In the genomic region with DNA sequence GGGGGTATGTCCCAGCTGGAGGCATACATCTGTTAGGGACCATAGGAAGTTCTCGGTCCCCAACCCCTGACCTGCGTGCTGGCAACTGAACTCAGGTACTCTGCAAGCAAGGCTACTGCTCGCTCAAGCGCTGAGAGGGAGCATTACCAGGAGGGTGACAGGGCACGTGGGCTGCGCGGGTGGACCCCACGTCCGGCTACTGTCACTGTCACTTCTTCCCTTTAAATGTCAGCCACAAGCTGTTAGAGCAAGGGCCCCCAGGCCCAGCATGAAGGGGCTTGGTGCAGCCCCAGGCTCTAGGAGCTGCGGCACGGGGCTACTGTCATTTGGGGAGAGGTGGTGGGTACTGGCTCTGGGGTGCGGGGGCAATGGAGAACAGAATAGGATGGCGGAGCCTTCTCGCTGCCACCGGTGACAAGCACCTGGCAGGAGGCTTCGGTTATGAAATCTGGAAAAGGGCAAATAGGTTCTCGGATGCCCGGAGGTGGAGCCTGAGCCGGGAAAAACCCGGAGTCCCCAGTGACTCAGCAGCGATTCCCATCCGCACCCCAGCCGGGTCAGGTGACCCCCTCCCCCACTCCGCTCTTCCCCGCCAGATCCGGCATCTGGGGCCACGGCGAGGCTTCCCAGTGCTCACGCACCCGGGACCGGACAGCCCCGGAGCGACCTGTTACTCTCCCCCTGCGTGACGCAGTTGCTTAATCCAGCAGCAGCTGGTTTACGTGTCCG, we compare ENCODE assay signal across 8 mouse cellular contexts. TPM values are rescaled to one million over a fixed set of nuclear protein-coding genes. Genes with fewer than 3 reads are reported as not detected.
DNase-seq lines count a peak whose midpoint lies in the region; ATAC-seq lines count a peak whose summit lies in the region.

No protein-coding gene starts in this region.

- no peaks in the 10 kb centered on the region for H3K9me3 ChIP-seq in forebrain, embryonic 16.5 days (ENCODE audit: control insufficient read depth, low read length)
- no peaks in the 10 kb centered on the region for H3K9me3 ChIP-seq in intestine, embryonic 16.5 days (ENCODE audit: control insufficient read depth, low read length)
- no peaks in the 10 kb centered on the region for H3K9me3 ChIP-seq in lung, embryonic 15.5 days
- no peaks in the 10 kb centered on the region for H3K9me3 ChIP-seq in stomach, embryonic 15.5 days

- peak; percentile 47 for DNase-seq in kidney, adult 18-20 months
- DNase-seq in kidney, adult 8-10 months: no peak
- peak; percentile 79 for DNase-seq in adrenal gland, adult 2 months
- DNase-seq in embryo, embryonic 10.5 days (ENCODE audit: low spot score): no peak

- H3K4me2 ChIP-seq in forebrain, embryonic 16.5 days (ENCODE audit: low read length): peak overlapping the region; percentile 28; the same call in 1 of the 2 replicates
- peak overlapping the region; percentile 79 for H3K4me2 ChIP-seq in intestine, embryonic 16.5 days (ENCODE audit: low read depth, low read length)
- peak overlapping the region; percentile 73 for H3K4me2 ChIP-seq in lung, embryonic 15.5 days
- H3K4me2 ChIP-seq in stomach, embryonic 15.5 days: peak overlapping the region; percentile 58

- peaks cover 24% of the 10 kb centered on the region for H3K27me3 ChIP-seq in forebrain, embryonic 16.5 days (replicated peaks; ENCODE audit: control insufficient read depth, insufficient read depth, low read length)
- 0 out of 2 replicates have a peak, but pooled peaks cover 4% of the 10 kb centered on the region for H3K27me3 ChIP-seq in intestine, embryonic 16.5 days (replicated peaks; ENCODE audit: control insufficient read depth, insufficient read depth, low read length)
- peaks cover 41% of the 10 kb centered on the region for H3K27me3 ChIP-seq in lung, embryonic 15.5 days
- H3K27me3 ChIP-seq in stomach, embryonic 15.5 days (replicated peaks): peaks cover 22% of the 10 kb centered on the region

- H3K4me3 ChIP-seq in forebrain, embryonic 16.5 days (replicated peaks; ENCODE audit: low read length): peak overlapping the region; percentile 8; the same call in 1 of the 2 replicates
- peak overlapping the region; percentile 44 for H3K4me3 ChIP-seq in intestine, embryonic 16.5 days (ENCODE audit: low read length)
- H3K4me3 ChIP-seq in lung, embryonic 15.5 days: peak overlapping the region; percentile 42
- peak overlapping the region; percentile 30 for H3K4me3 ChIP-seq in stomach, embryonic 15.5 days (replicated peaks)

- H3K4me1 ChIP-seq in forebrain, embryonic 16.5 days (replicated peaks; ENCODE audit: control insufficient read depth, insufficient read depth, low read length): peaks cover 6% of the 10 kb centered on the region; the same call in 1 of the 2 replicates
- H3K4me1 ChIP-seq in intestine, embryonic 16.5 days (ENCODE audit: control insufficient read depth, insufficient read depth, low read length): peaks cover 27% of the 10 kb centered on the region
- peaks cover 20% of the 10 kb centered on the region for H3K4me1 ChIP-seq in lung, embryonic 15.5 days
- H3K4me1 ChIP-seq in stomach, embryonic 15.5 days: peaks cover 16% of the 10 kb centered on the region

- WGBS in forebrain, embryonic 16.5 days: 7% methylated on average over 37 of the region's 37 CpGs
- 10% methylated on average over 37 of the region's 37 CpGs for WGBS in intestine, embryonic 16.5 days
- 7% methylated on average over 37 of the region's 37 CpGs for WGBS in lung, embryonic 15.5 days
- 7% methylated on average over 37 of the region's 37 CpGs for WGBS in stomach, embryonic 15.5 days

- no peak for ATAC-seq in forebrain, embryonic 16.5 days
- peak; percentile 18 for ATAC-seq in intestine, embryonic 16.5 days
- no peak; the same call in 1 of the 2 replicates for ATAC-seq in lung, embryonic 15.5 days (ENCODE audit: borderline replicate concordance, extremely low read depth, low FRiP score, low TSS enrichment)
- peak; percentile 16; the same call in 1 of the 2 replicates for ATAC-seq in stomach, embryonic 15.5 days (ENCODE audit: insufficient read depth, low FRiP score, low read depth)

- H3K27ac ChIP-seq in forebrain, embryonic 16.5 days (ENCODE audit: low read length): no peak overlapping the region
- no peak overlapping the region for H3K27ac ChIP-seq in intestine, embryonic 16.5 days (ENCODE audit: low read length)
- H3K27ac ChIP-seq in lung, embryonic 15.5 days: no peak overlapping the region
- H3K27ac ChIP-seq in stomach, embryonic 15.5 days: peak overlapping the region; percentile 46; the same call in 1 of the 2 replicates

- H3K9ac ChIP-seq in forebrain, embryonic 16.5 days (replicated peaks; ENCODE audit: low read depth, low read length): peak overlapping the region; percentile 32; the same call in 1 of the 2 replicates
- peak overlapping the region; percentile 67 for H3K9ac ChIP-seq in intestine, embryonic 16.5 days (ENCODE audit: low read depth, low read length)
- peak overlapping the region; percentile 20 for H3K9ac ChIP-seq in lung, embryonic 15.5 days
- peak overlapping the region; percentile 32; the same call in 1 of the 2 replicates for H3K9ac ChIP-seq in stomach, embryonic 15.5 days

- H3K36me3 ChIP-seq in forebrain, embryonic 16.5 days (ENCODE audit: control insufficient read depth, insufficient read depth): no peaks in the 10 kb centered on the region
- H3K36me3 ChIP-seq in intestine, embryonic 16.5 days (ENCODE audit: control insufficient read depth, insufficient read depth, low read length): no peaks in the 10 kb centered on the region
- no peaks in the 10 kb centered on the region for H3K36me3 ChIP-seq in lung, embryonic 15.5 days
- no peaks in the 10 kb centered on the region for H3K36me3 ChIP-seq in stomach, embryonic 15.5 days

RNA-seq across cellular contexts. Expression of a gene that starts 29.3 kb away (rescaled TPM):
- 1 to 10 TPM; 5.4 to 9.2 TPM for total RNA-seq in adrenal gland, adult 2 months (2021)
- polyA plus RNA-seq in adrenal gland, adult 2 months (2012; rRNA removed): 8.5 and 8.6 TPM in 2 replicates
- polyA plus RNA-seq in forebrain, embryonic 16.5 days (2015; fragmentation: Nextera tagmentation; extraction: Ambion mirVana): 41.0 and 47.4 TPM in 2 replicates
- polyA plus RNA-seq in intestine, embryonic 16.5 days (2015; fragmentation: Nextera tagmentation; extraction: Ambion mirVana): 3.6 and 4.0 TPM in 2 replicates
- polyA plus RNA-seq in lung, embryonic 15.5 days (2015; fragmentation: Nextera tagmentation; extraction: Ambion mirVana): 5.3 and 6.6 TPM in 2 replicates
- polyA plus RNA-seq in stomach, embryonic 15.5 days (2015; fragmentation: Nextera tagmentation; extraction: Ambion mirVana): 4.8 and 4.9 TPM in 2 replicates

RNA-seq across cellular contexts. Expression of a gene that starts 40.1 kb away (rescaled TPM):
- 1 to 10 TPM; 1.4 to 3.6 TPM for total RNA-seq in adrenal gland, adult 2 months (2021)
- polyA plus RNA-seq in adrenal gland, adult 2 months (2012; rRNA removed): 2.1 and 2.4 TPM in 2 replicates
- polyA plus RNA-seq in forebrain, embryonic 16.5 days (2015; fragmentation: Nextera tagmentation; extraction: Ambion mirVana): 37.6 and 45.4 TPM in 2 replicates
- polyA plus RNA-seq in intestine, embryonic 16.5 days (2015; fragmentation: Nextera tagmentation; extraction: Ambion mirVana): 0.61 and 0.92 TPM in 2 replicates
- 0.11 and 0.30 TPM in 2 replicates for polyA plus RNA-seq in lung, embryonic 15.5 days (2015; fragmentation: Nextera tagmentation; extraction: Ambion mirVana)
- 0.73 and 1.1 TPM in 2 replicates for polyA plus RNA-seq in stomach, embryonic 15.5 days (2015; fragmentation: Nextera tagmentation; extraction: Ambion mirVana)

RNA-seq across cellular contexts. Expression of a gene that starts 51.8 kb away (rescaled TPM):
- 10 to 100 TPM; 50.9 to 53.0 TPM for total RNA-seq in adrenal gland, adult 2 months (2021)
- polyA plus RNA-seq in adrenal gland, adult 2 months (2012; rRNA removed): 121 and 154 TPM in 2 replicates
- polyA plus RNA-seq in forebrain, embryonic 16.5 days (2015; fragmentation: Nextera tagmentation; extraction: Ambion mirVana): 48.1 and 54.0 TPM in 2 replicates
- polyA plus RNA-seq in intestine, embryonic 16.5 days (2015; fragmentation: Nextera tagmentation; extraction: Ambion mirVana): 18.1 and 18.9 TPM in 2 replicates
- 17.2 and 20.5 TPM in 2 replicates for polyA plus RNA-seq in lung, embryonic 15.5 days (2015; fragmentation: Nextera tagmentation; extraction: Ambion mirVana)
- 17.7 and 17.9 TPM in 2 replicates for polyA plus RNA-seq in stomach, embryonic 15.5 days (2015; fragmentation: Nextera tagmentation; extraction: Ambion mirVana)

RNA-seq across cellular contexts. Expression of a gene that starts 55.5 kb away (rescaled TPM):
- total RNA-seq in adrenal gland, adult 2 months (2021): 10 to 100 TPM; 25.6 to 84.9 TPM
- 37.6 and 50.8 TPM in 2 replicates for polyA plus RNA-seq in adrenal gland, adult 2 months (2012; rRNA removed)
- polyA plus RNA-seq in forebrain, embryonic 16.5 days (2015; fragmentation: Nextera tagmentation; extraction: Ambion mirVana): 5.8 and 7.0 TPM in 2 replicates
- polyA plus RNA-seq in intestine, embryonic 16.5 days (2015; fragmentation: Nextera tagmentation; extraction: Ambion mirVana): 26.5 and 29.1 TPM in 2 replicates
- 42.7 and 42.9 TPM in 2 replicates for polyA plus RNA-seq in lung, embryonic 15.5 days (2015; fragmentation: Nextera tagmentation; extraction: Ambion mirVana)
- 33.6 TPM in 2 replicates for polyA plus RNA-seq in stomach, embryonic 15.5 days (2015; fragmentation: Nextera tagmentation; extraction: Ambion mirVana)

Comparison
In these comparisons a context has a peak if more than half of its experiments do, and no peak if none do; other contexts are left out.
1. DNase-seq: peak in kidney, adult 18-20 months (single experiment) and adrenal gland, adult 2 months (single experiment); none in kidney, adult 8-10 months (0 of 2) and embryo, embryonic 10.5 days (single experiment).
2. ATAC-seq: peak in intestine, embryonic 16.5 days (single experiment) and stomach, embryonic 15.5 days (single experiment); none in forebrain, embryonic 16.5 days (single experiment) and lung, embryonic 15.5 days (single experiment).
3. H3K4me2 ChIP-seq: peak in every context shown above with its lines; median percentile 79 in intestine, embryonic 16.5 days; 73 in lung, embryonic 15.5 days; 58 in stomach, embryonic 15.5 days; 28 in forebrain, embryonic 16.5 days.
4. RNA of a gene that starts 40.1 kb away (polyA plus RNA-seq): 37.6 to 45.4 TPM in forebrain, embryonic 16.5 days; 2.1 to 2.4 TPM in adrenal gland, adult 2 months, 0.73 to 1.1 TPM in stomach, embryonic 15.5 days, 0.61 to 0.92 TPM in intestine, embryonic 16.5 days and 0.11 to 0.30 TPM in lung, embryonic 15.5 days; every median in the first group is over 10 times any median in the second.
5. Peak in every context shown above with its lines, with median percentiles within 50 percentile points of each other: H3K4me3 ChIP-seq and H3K9ac ChIP-seq.